Mouse (Mus musculus): ENCODE measurements around the gene Vti1a. TPM values are rescaled to one million over a fixed set of nuclear protein-coding genes. Genes with fewer than 3 reads are reported as not detected.

Gene Vti1a
- 10 to 100 TPM; 19.8 to 19.9 TPM for total RNA-seq (2021)

DNA sequence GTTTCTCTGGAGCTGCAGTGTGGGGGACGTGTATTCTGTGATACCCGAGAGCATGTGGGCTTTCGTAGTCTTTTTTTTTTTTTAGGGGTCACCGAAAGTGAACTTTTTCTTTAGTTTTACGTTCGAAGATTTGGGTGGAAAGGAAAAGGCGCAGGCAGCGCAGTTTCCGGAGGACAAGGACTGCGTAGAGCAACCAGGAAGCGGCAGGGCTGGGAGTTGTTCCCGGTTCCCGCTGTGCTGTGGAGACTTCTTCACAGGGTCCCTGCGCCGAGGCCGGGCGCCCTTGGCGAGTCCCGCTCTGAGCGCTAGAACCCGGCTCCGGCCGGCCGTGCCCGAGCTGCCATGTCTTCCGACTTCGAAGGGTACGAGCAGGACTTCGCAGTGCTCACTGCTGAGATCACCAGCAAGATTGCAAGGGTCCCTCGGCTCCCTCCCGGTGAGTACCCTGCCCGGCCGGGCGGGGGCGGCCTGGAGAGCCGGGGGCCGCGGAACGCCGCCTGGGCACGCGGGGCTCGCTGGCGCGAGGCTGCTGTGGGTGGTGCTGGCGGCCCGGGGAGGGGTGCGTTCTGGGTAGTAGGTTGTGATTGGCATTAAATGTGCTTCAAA lies at the start of gene Vti1a:
Gene Vti1a (plus strand): TSS at position 187 of the 606 bp plus-strand sequence.
- peak; percentile 91 for DNase-seq

- no peak for DNase-seq
Measured at GRCm38 (mm10) chr19:55266786-55267185, 49.3 kb upstream of the Vti1a start.

DNA sequence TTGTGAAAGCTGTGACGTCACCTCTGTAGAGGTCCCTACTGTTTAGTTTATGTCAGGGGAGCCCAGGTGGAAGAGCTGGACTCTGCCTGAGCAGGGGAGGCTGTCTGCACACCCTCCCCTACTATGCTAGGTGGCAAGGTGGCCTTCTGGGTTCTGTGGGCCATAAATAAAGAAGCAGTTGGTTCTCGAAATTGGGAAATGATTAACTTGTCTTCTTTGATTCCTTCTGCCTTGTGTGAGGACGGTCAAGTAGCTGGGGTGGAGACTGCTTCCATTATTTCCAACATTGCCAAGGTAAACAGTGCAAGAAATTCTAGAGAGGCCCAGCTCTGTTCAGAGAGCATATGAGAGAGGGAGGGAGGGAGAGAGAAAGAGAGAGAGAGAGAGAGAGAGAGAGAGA lies 47.9 kb upstream of the Vti1a start:
- no peak for DNase-seq

- no peak for DNase-seq
Measured at GRCm38 (mm10) chr19:55269051-55269450, 47.0 kb upstream of the Vti1a start.

DNA sequence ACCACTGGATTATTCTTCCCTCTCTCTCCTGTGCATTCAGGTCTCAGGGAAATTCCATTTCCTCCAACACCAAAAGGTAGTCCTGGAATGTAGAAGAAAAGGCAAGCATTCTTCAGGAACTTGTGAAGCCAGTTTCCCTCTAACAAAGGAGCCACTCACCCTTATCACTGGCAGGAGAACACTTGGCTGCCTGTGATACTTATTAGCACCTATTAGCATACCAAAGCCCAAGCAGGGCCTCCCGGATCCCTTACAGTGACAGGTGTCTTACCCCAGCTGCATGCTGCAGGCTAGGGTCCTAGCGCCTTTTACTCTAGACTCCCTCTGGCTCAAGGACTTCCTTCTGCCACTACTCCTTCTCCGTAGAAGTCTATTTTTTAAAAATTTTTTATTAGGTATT lies 44.6 kb upstream of the Vti1a start:
- no peak for DNase-seq

GRCm38 (mm10) chr19:55273340-55273739 lies 42.8 kb upstream of the Vti1a start:
- no peak for DNase-seq

- no peak for DNase-seq
Measured at GRCm38 (mm10) chr19:55276100-55276499, 40.0 kb upstream of the Vti1a start.

DNA sequence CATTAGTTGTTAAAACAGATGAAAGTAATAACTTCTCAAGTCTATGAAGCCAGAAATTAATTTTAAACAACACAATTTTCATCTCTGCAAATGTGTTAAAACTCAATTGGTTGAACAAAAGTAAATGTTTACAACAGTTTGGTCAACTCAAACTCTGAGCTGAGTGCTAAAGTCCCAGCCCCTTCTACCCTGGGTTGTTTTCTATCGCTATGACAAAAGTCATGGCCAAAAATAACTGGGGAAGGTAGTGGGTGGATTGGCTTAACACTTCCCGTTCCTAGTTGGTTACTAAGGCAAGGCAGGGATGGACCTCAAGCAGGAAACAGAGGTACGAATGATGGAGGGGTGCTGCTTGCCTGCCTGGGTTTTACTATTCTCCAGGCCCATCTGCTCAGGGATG lies 39.3 kb upstream of the Vti1a start:
- DNase-seq, result no peak

DNA sequence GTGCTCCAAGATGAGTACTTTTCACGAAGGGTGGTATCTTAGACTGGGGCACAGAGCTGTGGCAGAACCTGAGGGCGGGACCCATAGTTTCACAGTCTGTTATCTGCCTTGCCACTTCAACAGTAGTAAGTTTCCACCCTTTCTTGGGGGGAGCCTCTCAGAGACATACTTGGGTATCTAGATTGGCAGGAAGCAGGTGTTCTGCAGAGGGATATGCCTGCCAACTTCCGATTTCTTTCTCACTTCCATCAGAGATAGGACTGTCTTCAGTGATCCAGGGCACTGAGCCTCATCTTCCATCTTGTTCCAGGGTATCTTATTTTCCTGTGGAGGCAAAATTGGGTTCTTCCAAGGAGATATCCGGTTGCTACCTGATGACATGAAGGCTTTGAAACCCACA lies 32.0 kb upstream of the Vti1a start:
- no peak for DNase-seq

- no peak for DNase-seq
Measured at GRCm38 (mm10) chr19:55286034-55286433, 30.1 kb upstream of the Vti1a start.

DNA sequence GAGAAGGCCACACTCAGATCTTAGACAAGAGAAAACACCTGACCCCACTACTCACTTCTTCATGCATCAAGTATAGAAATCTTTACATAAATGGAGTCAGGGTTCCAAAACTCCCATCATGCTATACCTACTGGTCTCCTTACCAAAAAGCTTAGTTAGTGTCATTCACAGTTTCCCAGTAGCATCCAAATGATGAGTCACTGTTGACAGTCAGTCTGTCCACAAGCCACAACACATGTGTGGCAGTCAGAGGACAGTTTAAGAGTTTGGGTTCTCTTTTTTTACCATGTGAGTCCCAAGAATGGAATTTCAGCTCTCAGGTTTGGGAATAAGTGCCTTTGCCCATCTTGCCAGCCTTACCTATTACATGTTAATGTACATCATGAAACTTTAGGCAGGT lies 27.1 kb upstream of the Vti1a start:
- DNase-seq, result no peak

- no peak for DNase-seq
Measured at GRCm38 (mm10) chr19:55290621-55291270, 25.3 kb upstream of the Vti1a start.

DNA sequence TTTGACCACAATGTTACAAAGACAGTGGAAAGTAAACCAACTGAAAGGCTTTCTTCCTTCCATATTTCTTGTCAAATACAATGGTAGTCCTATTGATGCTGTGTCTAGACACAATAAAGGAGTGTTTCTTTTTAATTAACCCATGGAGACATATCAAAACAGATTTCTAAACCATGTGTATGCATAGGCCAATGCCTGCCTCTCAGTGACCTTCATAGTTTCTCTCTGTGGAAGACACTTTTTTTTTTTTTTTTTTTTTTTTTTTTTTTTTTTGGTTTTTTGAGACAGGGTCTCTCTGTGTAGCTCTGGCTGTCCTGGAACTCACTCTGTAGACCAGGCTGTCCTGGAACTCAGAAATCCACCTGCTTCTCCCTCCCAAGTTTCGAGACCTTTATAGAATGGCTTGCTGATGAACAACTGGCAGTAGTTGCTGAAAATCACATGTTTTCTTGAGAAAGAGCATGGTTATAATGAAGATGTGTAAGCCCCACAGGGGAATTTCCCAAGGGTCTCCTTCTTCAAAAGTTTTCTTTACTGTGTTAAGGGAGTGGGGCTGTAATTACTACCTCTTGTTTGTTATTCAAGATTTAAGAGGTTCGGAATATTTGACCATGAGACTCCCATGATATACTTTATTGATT lies 23.8 kb upstream of the Vti1a start:
- no peak for DNase-seq

- no peak for DNase-seq
Measured at GRCm38 (mm10) chr19:55293175-55293574, 22.9 kb upstream of the Vti1a start.

GRCm38 (mm10) chr19:55295075-55295474 lies 21.0 kb upstream of the Vti1a start:
- no peak for DNase-seq

- no peak for DNase-seq
Measured at GRCm38 (mm10) chr19:55295556-55295955, 20.5 kb upstream of the Vti1a start.

DNA sequence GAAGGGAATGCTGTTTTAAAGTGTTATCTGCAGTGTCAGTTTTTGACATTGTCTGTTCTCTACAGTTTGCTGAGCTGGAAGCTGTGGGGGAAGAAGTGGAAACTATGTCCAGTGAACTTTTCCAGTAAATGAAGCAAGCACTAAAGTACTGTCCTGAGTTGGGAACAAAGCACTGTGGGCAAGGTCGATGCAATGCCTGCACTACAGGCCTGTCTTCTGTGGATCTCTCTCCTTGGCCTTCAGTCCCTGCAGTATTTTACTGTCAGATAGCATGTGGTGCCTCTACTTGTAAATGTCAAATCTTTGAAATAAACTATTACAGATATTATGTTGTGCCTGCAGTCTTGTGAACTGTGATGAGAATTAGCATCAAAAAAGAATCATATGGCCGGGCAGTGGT lies 19.8 kb upstream of the Vti1a start:
- DNase-seq, result no peak

GRCm38 (mm10) chr19:55297489-55297888 lies 18.6 kb upstream of the Vti1a start:
- DNase-seq, result no peak

DNA sequence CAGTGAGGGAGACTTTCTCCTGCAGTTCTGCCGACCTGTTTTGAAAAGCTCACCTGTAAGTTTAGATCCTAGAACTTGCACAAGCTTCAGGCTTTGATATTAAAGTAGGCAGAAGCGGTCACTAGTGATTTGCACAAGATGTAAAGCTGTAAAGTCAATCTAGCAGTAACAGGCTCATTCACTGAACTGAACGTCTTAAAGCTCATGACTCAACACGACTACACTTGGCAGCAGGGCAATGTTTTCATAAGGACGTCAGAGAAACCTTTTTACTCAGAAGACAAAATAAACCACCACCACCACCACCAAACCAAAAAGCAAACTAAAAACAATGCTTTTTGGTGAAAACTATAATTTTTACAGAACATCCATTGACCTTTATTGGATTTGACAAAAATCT lies 18.1 kb upstream of the Vti1a start:
- no peak for DNase-seq

DNA sequence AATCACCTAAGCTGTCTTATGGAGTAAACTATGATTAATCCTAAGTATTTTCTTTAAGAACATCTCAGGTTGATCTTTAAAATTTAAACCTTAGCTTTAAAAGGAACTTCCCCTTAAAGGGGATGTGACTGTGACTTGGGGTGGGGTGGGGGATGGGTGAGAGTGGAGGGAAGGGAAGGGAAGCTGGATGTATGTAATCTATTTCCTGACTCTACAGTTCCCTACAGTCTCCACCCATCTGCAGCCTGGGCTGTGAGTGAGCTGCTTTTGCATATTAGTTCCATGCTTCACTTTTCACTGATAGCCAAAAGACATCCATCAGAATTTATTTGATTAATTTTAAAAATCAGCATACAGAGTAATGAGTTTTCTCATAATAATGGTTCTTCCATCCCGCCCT lies 16.7 kb upstream of the Vti1a start:
- no peak for DNase-seq

DNA sequence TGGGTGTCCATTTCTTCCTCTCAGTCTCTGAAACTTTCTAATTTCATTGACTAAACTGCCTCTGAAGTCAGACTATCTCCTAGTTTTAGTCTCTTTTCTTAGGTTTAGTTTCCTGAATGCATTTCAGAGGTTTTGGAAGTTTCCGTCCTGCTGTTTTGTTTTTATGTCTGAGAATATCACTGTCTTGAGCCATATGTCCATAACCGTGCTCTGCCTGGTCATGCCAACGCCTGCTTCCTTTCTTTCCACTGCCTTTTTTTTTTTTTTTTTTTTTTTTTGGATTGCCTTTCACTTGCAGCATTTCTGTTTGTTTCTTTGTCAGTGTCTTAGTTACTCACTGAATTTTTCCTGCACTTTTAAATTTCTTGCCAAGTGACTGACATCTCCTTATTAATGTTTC lies 15.6 kb upstream of the Vti1a start:
- DNase-seq, result no peak

DNA sequence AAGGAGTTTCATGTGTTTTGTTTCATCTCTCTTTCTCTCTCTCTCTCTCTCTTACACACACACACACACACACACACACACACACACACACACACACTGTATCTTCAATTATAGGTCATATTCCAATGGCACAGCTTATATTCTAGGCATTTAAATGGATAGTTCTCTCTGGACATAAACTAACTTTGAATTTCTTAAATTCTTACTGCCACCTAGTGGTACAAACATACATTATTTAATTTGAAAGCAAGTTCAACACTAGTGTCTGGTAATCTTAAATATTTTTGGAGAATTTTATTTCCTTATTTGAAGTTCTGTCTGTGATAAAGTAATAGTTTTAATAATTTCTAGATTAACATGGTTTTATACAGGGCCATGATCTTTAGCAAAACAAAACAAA lies 11.1 kb upstream of the Vti1a start:
- no peak for DNase-seq

- no peak for DNase-seq
Measured at GRCm38 (mm10) chr19:55311874-55312273, 4.2 kb upstream of the Vti1a start.

DNA sequence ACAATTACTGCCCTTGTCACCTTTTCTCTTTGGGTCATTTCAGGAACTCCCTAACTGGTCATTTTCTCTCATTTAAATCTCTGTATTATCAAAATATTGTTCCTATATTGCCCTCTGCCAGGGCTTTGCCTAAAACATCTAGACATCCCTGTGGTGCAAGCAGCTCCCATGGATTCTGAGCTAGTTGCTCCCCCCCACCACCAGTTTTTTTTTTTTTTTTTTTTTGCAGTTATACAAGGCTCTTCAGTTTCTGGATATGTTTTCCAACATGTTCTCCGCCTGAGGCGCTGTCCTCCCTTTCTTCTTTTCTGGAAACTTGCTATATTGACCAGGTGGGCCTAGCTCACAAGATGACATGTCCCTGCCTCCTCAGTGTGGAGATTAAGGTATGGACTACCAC lies 2.4 kb upstream of the Vti1a start:
- DNase-seq, result no peak
